Mouse (Mus musculus): ENCODE measurements around the gene Slc43a3. TPM values are rescaled to one million over a fixed set of nuclear protein-coding genes. Genes with fewer than 3 reads are reported as not detected.

Slc43a3 gene
- polyA plus RNA-seq, 2 experiments, result 32.1 to 73.2 TPM

DNA sequence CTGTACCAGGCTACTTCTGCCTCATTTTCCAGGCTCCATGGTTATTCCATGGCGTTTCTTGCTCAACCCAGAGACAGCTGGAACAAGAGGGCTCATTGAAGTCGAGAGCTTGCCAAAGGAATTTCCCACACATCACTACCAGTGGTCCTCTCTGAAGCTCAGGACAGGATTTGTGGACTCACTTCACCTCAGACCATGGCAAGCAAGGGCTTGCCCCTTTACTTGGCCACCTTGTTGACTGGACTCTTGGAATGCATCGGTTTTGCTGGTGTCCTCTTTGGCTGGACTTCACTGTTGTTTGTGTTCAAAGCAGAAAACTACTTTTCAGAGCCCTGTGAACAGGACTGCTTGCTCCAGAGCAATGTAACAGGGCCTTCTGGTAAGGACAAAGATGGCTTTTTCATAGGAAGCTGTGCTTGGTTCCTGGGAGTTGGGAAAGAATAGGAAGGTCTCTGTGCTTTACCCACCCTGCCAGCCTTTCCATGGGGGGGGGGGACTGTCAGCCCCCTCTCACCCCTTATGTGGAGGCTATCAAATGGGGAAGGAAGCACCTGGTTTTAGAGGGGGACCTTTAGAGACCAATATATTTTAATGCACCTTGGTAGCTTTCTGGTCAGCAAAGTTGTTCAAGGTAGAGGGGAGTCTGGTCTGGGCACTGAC, 1.2 kb downstream of the Slc43a3 start:
- peaks cover 9% of the 10 kb centered on the region; the same call in 1 of the 2 replicates for H3K36me3 ChIP-seq (ENCODE audit: control insufficient read depth, insufficient read depth, low read length)
- H3K4me3 ChIP-seq (replicated peaks; ENCODE audit: low read length), result peak overlapping the region; percentile 45
- H3K9me3 ChIP-seq (ENCODE audit: control insufficient read depth, low read length), result no peaks in the 10 kb centered on the region
- ATAC-seq (ENCODE audit: low FRiP score, low read depth) (no peak), DNase-seq (ENCODE audit: low spot score) (no peak)
- H3K4me1 ChIP-seq (ENCODE audit: control insufficient read depth, insufficient read depth, low read length), result peaks cover 7% of the 10 kb centered on the region
- no peak for TF ChIP-seq POLR2A (IDR thresholded peaks at IDR 0.05; ENCODE audit: borderline replicate concordance, extremely low read depth, insufficient read depth, insufficient read length)
- H3K9ac ChIP-seq (ENCODE audit: low read depth, low read length, severe bottlenecking), result peak overlapping the region; percentile 22
- WGBS, result 53% methylated on average over 3 of the region's 3 CpGs
- H3K4me2 ChIP-seq (replicated peaks; ENCODE audit: low read depth, low read length, severe bottlenecking), result peak overlapping the region; percentile 53
- H3K27me3 ChIP-seq (ENCODE audit: control insufficient read depth, insufficient read depth, low read length), result no peaks in the 10 kb centered on the region
- H3K27ac ChIP-seq (replicated peaks; ENCODE audit: low read depth, low read length), result no peak overlapping the region

GRCm38 (mm10) chr2:84938249-84938946, 2.0 kb downstream of the Slc43a3 start:
- 80% methylated on average over 5 of the region's 5 CpGs for WGBS
- DNase-seq (ENCODE audit: low spot score) (no peak), ATAC-seq (ENCODE audit: low FRiP score, low read depth) (no peak)
- H3K4me2 ChIP-seq (replicated peaks; ENCODE audit: low read depth, low read length, severe bottlenecking), result 0 out of 2 replicates have a peak overlapping the region, but pooled peaks have one; percentile 53
- no peak overlapping the region for H3K9ac ChIP-seq (ENCODE audit: low read depth, low read length, severe bottlenecking)
- peaks cover 7% of the 10 kb centered on the region for H3K4me1 ChIP-seq (ENCODE audit: control insufficient read depth, insufficient read depth, low read length)
- H3K4me3 ChIP-seq (replicated peaks; ENCODE audit: low read length), result peak overlapping the region; percentile 45; the same call in 1 of the 2 replicates
- H3K27me3 ChIP-seq (ENCODE audit: control insufficient read depth, insufficient read depth, low read length), result no peaks in the 10 kb centered on the region
- no peak overlapping the region for H3K27ac ChIP-seq (replicated peaks; ENCODE audit: low read depth, low read length)
- H3K36me3 ChIP-seq (ENCODE audit: control insufficient read depth, insufficient read depth, low read length), result peaks cover 9% of the 10 kb centered on the region; the same call in 1 of the 2 replicates
- TF ChIP-seq POLR2A (IDR thresholded peaks at IDR 0.05; ENCODE audit: borderline replicate concordance, extremely low read depth, insufficient read depth, insufficient read length), result no peak
- no peaks in the 10 kb centered on the region for H3K9me3 ChIP-seq (ENCODE audit: control insufficient read depth, low read length)

DNA sequence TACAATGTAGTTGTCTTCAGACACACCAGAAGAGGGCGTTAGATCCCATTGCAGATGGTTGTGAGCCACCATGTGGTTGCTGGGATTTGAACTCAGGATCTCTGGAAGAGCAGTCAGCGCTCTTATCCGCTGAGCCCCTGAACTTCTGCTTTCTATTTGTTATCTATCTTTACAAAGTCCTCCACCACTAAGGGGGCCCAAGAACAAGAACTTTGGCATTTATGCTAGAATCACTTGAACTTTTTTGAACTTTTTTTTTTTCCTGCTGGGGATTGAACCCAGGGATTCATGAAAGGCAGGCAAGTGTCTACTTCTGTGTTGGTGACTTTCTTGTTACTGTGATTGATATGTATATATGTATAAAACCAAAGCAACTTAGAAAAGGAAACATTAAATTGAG, 2.9 kb downstream of the Slc43a3 start:
- Histone ChIP-seq H3K27ac (replicated peaks; ENCODE audit: low read depth, low read length) (no peak overlapping the region), H3K9me3 (ENCODE audit: control insufficient read depth, low read length) (no peaks in the 10 kb centered on the region), H3K4me1 (ENCODE audit: control insufficient read depth, insufficient read depth, low read length) (peaks cover 7% of the 10 kb centered on the region), H3K4me3 (replicated peaks; ENCODE audit: low read length) (no peak overlapping the region), H3K4me2 (replicated peaks; ENCODE audit: low read depth, low read length, severe bottlenecking) (no peak overlapping the region), H3K27me3 (ENCODE audit: control insufficient read depth, insufficient read depth, low read length) (no peaks in the 10 kb centered on the region), H3K36me3 (ENCODE audit: control insufficient read depth, insufficient read depth, low read length) (peaks cover 9% of the 10 kb centered on the region; the same call in 1 of the 2 replicates), H3K9ac (ENCODE audit: low read depth, low read length, severe bottlenecking) (no peak overlapping the region)
- WGBS, result 90% methylated on average over 3 of the region's 3 CpGs
- no peak for TF ChIP-seq POLR2A (IDR thresholded peaks at IDR 0.05; ENCODE audit: borderline replicate concordance, extremely low read depth, insufficient read depth, insufficient read length)
- ATAC-seq (ENCODE audit: low FRiP score, low read depth) (no peak), DNase-seq (ENCODE audit: low spot score) (no peak)

- ATAC-seq (ENCODE audit: low FRiP score, low read depth), result no peak
- Histone ChIP-seq H3K4me2 (replicated peaks; ENCODE audit: low read depth, low read length, severe bottlenecking) (no peak overlapping the region), H3K36me3 (ENCODE audit: control insufficient read depth, insufficient read depth, low read length) (peaks cover 11% of the 10 kb centered on the region), H3K9me3 (ENCODE audit: control insufficient read depth, low read length) (no peaks in the 10 kb centered on the region), H3K27ac (replicated peaks; ENCODE audit: low read depth, low read length) (no peak overlapping the region), H3K27me3 (ENCODE audit: control insufficient read depth, insufficient read depth, low read length) (no peaks in the 10 kb centered on the region), H3K4me1 (ENCODE audit: control insufficient read depth, insufficient read depth, low read length) (peaks cover 7% of the 10 kb centered on the region), H3K9ac (ENCODE audit: low read depth, low read length, severe bottlenecking) (no peak overlapping the region), H3K4me3 (replicated peaks; ENCODE audit: low read length) (no peak overlapping the region)
- no peak for TF ChIP-seq POLR2A (IDR thresholded peaks at IDR 0.05; ENCODE audit: borderline replicate concordance, extremely low read depth, insufficient read depth, insufficient read length)
- DNase-seq (ENCODE audit: low spot score), result no peak
- 92% methylated on average over 6 of the region's 6 CpGs for WGBS
Observed at GRCm38 (mm10) chr2:84939711-84940110, 3.3 kb downstream of the Slc43a3 start.

GRCm38 (mm10) chr2:84941332-84941731, 5.0 kb downstream of the Slc43a3 start:
- no peaks in the 10 kb centered on the region for H3K9me3 ChIP-seq (ENCODE audit: control insufficient read depth, low read length)
- ATAC-seq (ENCODE audit: low FRiP score, low read depth), result no peak
- no peak for TF ChIP-seq POLR2A (IDR thresholded peaks at IDR 0.05; ENCODE audit: borderline replicate concordance, extremely low read depth, insufficient read depth, insufficient read length)

More at GRCm38 (mm10) chr2:84941332-84941731, 5.0 kb downstream of the Slc43a3 start:
- H3K4me2 ChIP-seq (replicated peaks; ENCODE audit: low read depth, low read length, severe bottlenecking), result no peak overlapping the region
- H3K9ac ChIP-seq (ENCODE audit: low read depth, low read length, severe bottlenecking), result no peak overlapping the region
- no peak overlapping the region for H3K4me3 ChIP-seq (replicated peaks; ENCODE audit: low read length)
- no peak for DNase-seq (ENCODE audit: low spot score)
- H3K27me3 ChIP-seq (ENCODE audit: control insufficient read depth, insufficient read depth, low read length), result no peaks in the 10 kb centered on the region
- WGBS, result 73% methylated on average over 2 of the region's 2 CpGs
- no peak overlapping the region for H3K27ac ChIP-seq (replicated peaks; ENCODE audit: low read depth, low read length)
- peaks cover 7% of the 10 kb centered on the region for H3K4me1 ChIP-seq (ENCODE audit: control insufficient read depth, insufficient read depth, low read length)
- peaks cover 24% of the 10 kb centered on the region for H3K36me3 ChIP-seq (ENCODE audit: control insufficient read depth, insufficient read depth, low read length)

All from limb, embryonic 14.5 days (tissue).